Comparison of ENCODE assay signal across 25 mouse cellular contexts in the genomic region with DNA sequence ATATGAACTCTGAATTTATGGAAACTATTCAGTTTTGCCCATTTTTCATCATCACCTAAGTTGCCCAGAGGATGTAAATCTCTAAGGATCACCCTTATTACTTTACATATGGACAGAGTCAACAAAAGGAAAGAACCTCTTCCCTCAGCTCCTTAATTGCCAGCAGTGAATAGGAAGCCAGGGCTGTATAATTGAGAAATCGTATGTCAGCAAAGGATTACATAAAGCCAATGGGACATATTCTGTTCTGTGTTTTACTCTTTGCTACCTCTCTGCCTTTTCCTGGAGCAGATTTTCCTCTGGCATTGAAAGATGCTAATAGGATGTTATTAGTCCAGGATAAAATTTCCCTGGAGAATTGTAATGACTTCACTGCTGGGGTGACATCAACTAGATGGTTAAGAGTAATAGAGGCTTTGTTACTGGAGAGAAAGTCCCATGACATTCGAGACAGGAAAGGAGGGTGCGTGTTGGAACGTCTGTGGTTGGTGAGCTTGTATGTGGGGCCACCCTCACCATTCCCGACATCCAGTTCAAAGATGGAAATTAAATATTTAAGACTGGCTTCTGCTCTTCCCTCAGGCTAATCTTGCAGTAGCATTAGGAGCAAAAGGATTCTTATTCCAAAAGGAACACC.
DNase-seq lines count a peak whose midpoint lies in the region; ATAC-seq lines count a peak whose summit lies in the region.
"Had no signal": no experiment of that assay in that cellular context is flagged by ENCODE, and none has a peak within 500 bp of the region (broad histone marks: within the 10 kb centered on the region; RNA-seq: fewer than 3 reads in every experiment).

No protein-coding gene starts in this region.

- H3K4me3 ChIP-seq in hindbrain, embryonic 13.5 days: no peak overlapping the region
- H3K4me3 ChIP-seq in hindbrain, embryonic 10.5 days: no peak overlapping the region
- H3K4me3 ChIP-seq in midbrain, embryonic 12.5 days: no peak overlapping the region
- no peak overlapping the region for H3K4me3 ChIP-seq in midbrain, embryonic 16.5 days (ENCODE audit: low read depth, low read length)
- H3K4me3 ChIP-seq: forebrain, embryonic 15.5 days; heart, embryonic 13.5 days; layer of hippocampus, adult 2 months; limb, embryonic 12.5 days; liver, embryonic 12.5 days had no signal

- no peaks in the 10 kb centered on the region for H3K9me3 ChIP-seq in hindbrain, embryonic 13.5 days
- no peaks in the 10 kb centered on the region for H3K9me3 ChIP-seq in hindbrain, embryonic 10.5 days
- H3K9me3 ChIP-seq in midbrain, embryonic 12.5 days: no peaks in the 10 kb centered on the region
- H3K9me3 ChIP-seq in midbrain, embryonic 16.5 days (replicated peaks; ENCODE audit: control insufficient read depth, low read length, poor library complexity, severe bottlenecking): no peaks in the 10 kb centered on the region
- H3K9me3 ChIP-seq: forebrain, embryonic 15.5 days; heart, embryonic 13.5 days; limb, embryonic 12.5 days; liver, embryonic 12.5 days had no signal

- H3K36me3 ChIP-seq in hindbrain, embryonic 13.5 days: no peaks in the 10 kb centered on the region
- no peaks in the 10 kb centered on the region for H3K36me3 ChIP-seq in hindbrain, embryonic 10.5 days
- no peaks in the 10 kb centered on the region for H3K36me3 ChIP-seq in midbrain, embryonic 12.5 days
- no peaks in the 10 kb centered on the region for H3K36me3 ChIP-seq in midbrain, embryonic 16.5 days (ENCODE audit: control insufficient read depth, insufficient read depth, low read length)
- H3K36me3 ChIP-seq: forebrain, embryonic 15.5 days; heart, embryonic 13.5 days; limb, embryonic 12.5 days; liver, embryonic 12.5 days had no signal

- no peak for DNase-seq in hindbrain, embryonic 10.5 days (ENCODE audit: low spot score)
- no peak for DNase-seq in cerebellum, postnatal 4 days (ENCODE audit: low spot score in 2 of 2)
- no peak for DNase-seq in spleen, adult 18-20 months
- DNase-seq in embryo, embryonic 10.5 days (ENCODE audit: low spot score): no peak
- DNase-seq: adrenal gland, adult 2 months; cerebellum, adult 11-12 months; cerebellum, postnatal 10 days; gastrocnemius, postnatal 14 days; heart, adult 18-20 months; heart, postnatal 14 days; kidney, postnatal 25 days; layer of hippocampus, postnatal 36 days; lung, adult 18-20 months; lung, postnatal 10 days; right cerebral cortex, postnatal 14 days; thymus, postnatal 25 days had no signal

- no peak overlapping the region for H3K27ac ChIP-seq in hindbrain, embryonic 13.5 days
- no peak overlapping the region for H3K27ac ChIP-seq in hindbrain, embryonic 10.5 days
- H3K27ac ChIP-seq in midbrain, embryonic 12.5 days (replicated peaks): no peak overlapping the region
- H3K27ac ChIP-seq in midbrain, embryonic 16.5 days (ENCODE audit: low read length): no peak overlapping the region
- H3K27ac ChIP-seq: forebrain, embryonic 15.5 days; heart, embryonic 13.5 days; layer of hippocampus, adult 2 months; limb, embryonic 12.5 days; liver, embryonic 12.5 days had no signal

- peak; percentile 74 for ATAC-seq in hindbrain, embryonic 13.5 days (ENCODE audit: low FRiP score)
- peak; percentile 85 for ATAC-seq in midbrain, embryonic 12.5 days (ENCODE audit: low FRiP score, low read depth)
- peak; percentile 94 for ATAC-seq in midbrain, embryonic 16.5 days
- ATAC-seq: forebrain, embryonic 15.5 days; intestine, postnatal 0 days; liver, embryonic 12.5 days had no signal

- H3K4me1 ChIP-seq in hindbrain, embryonic 13.5 days (replicated peaks): peaks cover 6% of the 10 kb centered on the region
- H3K4me1 ChIP-seq in hindbrain, embryonic 10.5 days (replicated peaks): no peaks in the 10 kb centered on the region
- H3K4me1 ChIP-seq in midbrain, embryonic 12.5 days: no peaks in the 10 kb centered on the region
- no peaks in the 10 kb centered on the region for H3K4me1 ChIP-seq in midbrain, embryonic 16.5 days (ENCODE audit: control insufficient read depth, insufficient read depth, low read length)
- H3K4me1 ChIP-seq: forebrain, embryonic 15.5 days; heart, embryonic 13.5 days; limb, embryonic 12.5 days; liver, embryonic 12.5 days had no signal

- H3K27me3 ChIP-seq in hindbrain, embryonic 13.5 days: no peaks in the 10 kb centered on the region
- no peaks in the 10 kb centered on the region for H3K27me3 ChIP-seq in hindbrain, embryonic 10.5 days (ENCODE audit: insufficient read depth, poor library complexity, severe bottlenecking)
- no peaks in the 10 kb centered on the region for H3K27me3 ChIP-seq in midbrain, embryonic 12.5 days
- no peaks in the 10 kb centered on the region for H3K27me3 ChIP-seq in midbrain, embryonic 16.5 days (ENCODE audit: control insufficient read depth, insufficient read depth, low read depth, low read length)
- H3K27me3 ChIP-seq: forebrain, embryonic 15.5 days; heart, embryonic 13.5 days; limb, embryonic 12.5 days; liver, embryonic 12.5 days had no signal

- H3K4me2 ChIP-seq in hindbrain, embryonic 13.5 days: no peak overlapping the region
- no peak overlapping the region for H3K4me2 ChIP-seq in midbrain, embryonic 12.5 days (replicated peaks)
- no peak overlapping the region for H3K4me2 ChIP-seq in midbrain, embryonic 16.5 days (ENCODE audit: low read length)
- H3K4me2 ChIP-seq: forebrain, embryonic 15.5 days; heart, embryonic 13.5 days; limb, embryonic 12.5 days; liver, embryonic 12.5 days had no signal

- WGBS in hindbrain, embryonic 13.5 days: 61% methylated on average over 5 of the region's 5 CpGs
- 80% methylated on average over 5 of the region's 5 CpGs for WGBS in hindbrain, embryonic 10.5 days
- whole genome bisulfite sequencing in midbrain, embryonic 12.5 days: 79% methylated on average over 5 of the region's 5 CpGs
- WGBS in midbrain, embryonic 16.5 days: 56% methylated on average over 5 of the region's 5 CpGs

- no peak overlapping the region for H3K9ac ChIP-seq in hindbrain, embryonic 13.5 days
- no peak overlapping the region for H3K9ac ChIP-seq in midbrain, embryonic 12.5 days (replicated peaks)
- H3K9ac ChIP-seq in midbrain, embryonic 16.5 days (ENCODE audit: low read depth, low read length): no peak overlapping the region
- H3K9ac ChIP-seq: forebrain, embryonic 15.5 days; heart, embryonic 13.5 days; limb, embryonic 12.5 days; liver, embryonic 12.5 days had no signal
